Mouse (Mus musculus) granulocyte monocyte progenitor cell, adult 5-6 weeks (primary cell): ENCODE measurements at regions not wholly inside any gene's neighbourhood (a gene's known extent, or its start where the extent isn't known, plus 50 kb on each side); places are given as distances from the start of the nearest gene placed in this dataset.

Experiments
- ATAC-seq: replicated peaks from 2 replicates; pipeline ENCODE4 v1.8.0; 2016; ENCODE audit warnings: mild to moderate bottlenecking, moderate TSS enrichment, inconsistent platforms; ENCODE audit not compliant: poor library complexity, severe bottlenecking

GRCm38 (mm10) chr1:151263372-151263771 is 53.4 kb downstream of the Gm47996 start:
- no peak for ATAC-seq

DNA sequence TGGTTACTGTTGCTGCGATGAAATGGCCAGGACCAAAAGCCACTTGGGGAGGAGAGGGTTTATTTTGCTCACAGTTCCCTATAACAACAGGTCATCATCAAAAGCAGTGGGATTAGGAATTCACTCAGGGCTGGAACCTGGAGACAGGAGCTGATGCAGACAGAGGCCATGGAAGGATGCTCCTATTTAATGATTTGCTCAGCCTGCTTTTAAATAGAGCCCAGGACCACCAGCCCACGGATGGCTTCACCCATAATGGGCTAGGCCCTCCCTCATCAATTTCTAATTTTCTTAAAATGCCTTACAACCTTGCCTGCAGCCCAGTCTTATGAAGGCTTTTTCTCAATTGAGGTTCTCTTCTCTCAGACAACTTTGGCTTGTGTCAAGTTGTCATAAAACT is 53.9 kb downstream of the Gm47996 start:
- ATAC-seq, result no peak

- peak; percentile 98 for ATAC-seq
These were observed 54.9 kb downstream of the Gm47996 start for GRCm38 (mm10) chr1:151264789-151265188.

GRCm38 (mm10) chr1:151265590-151265989 is 55.7 kb downstream of the Gm47996 start:
- peak; percentile 17; the same call in 1 of the 2 replicates for ATAC-seq

GRCm38 (mm10) chr1:151266703-151267102 is 56.8 kb downstream of the Gm47996 start:
- ATAC-seq, result no peak

DNA sequence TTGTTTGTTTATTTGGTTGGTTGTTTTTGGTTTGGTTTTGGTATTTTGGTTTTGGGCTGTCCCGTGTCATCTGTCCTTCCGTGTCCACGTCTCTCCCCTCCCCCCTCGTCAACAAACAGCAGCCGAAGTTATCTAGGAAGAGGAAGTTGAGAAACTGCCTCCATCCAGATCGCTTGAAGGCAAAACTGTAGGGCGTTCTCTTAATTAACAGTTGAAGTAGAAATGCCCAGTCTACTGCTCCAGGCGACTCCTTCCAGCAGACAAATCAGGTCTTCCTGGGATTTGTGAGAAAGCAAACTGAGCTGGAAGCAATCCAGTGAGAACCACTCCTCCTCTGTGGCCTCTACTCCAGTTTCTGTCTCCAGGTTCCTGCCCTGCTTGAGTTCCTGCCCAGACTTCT is 60.8 kb downstream of the Gm47996 start:
- peak; percentile 83 for ATAC-seq

DNA sequence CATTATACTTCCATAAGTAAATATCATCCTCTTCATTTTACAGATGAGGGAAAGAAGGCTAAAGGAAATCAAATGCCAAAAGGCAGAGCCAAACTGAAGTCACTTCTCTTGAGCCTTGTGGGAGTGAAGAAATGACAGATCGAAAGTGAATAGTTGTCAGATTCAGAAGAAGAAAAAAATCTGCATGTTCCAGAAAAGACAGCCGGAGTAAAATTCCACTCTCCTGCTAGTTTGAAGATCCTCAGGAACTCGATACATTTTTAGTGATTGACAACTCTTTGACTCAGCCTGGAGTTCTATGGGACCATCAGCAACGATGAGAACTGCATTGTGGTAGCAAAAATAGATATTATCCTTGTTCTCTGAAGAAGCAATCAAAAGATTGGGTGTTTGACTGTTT is 64.4 kb downstream of the Gm47996 start:
- ATAC-seq, result no peak

DNA sequence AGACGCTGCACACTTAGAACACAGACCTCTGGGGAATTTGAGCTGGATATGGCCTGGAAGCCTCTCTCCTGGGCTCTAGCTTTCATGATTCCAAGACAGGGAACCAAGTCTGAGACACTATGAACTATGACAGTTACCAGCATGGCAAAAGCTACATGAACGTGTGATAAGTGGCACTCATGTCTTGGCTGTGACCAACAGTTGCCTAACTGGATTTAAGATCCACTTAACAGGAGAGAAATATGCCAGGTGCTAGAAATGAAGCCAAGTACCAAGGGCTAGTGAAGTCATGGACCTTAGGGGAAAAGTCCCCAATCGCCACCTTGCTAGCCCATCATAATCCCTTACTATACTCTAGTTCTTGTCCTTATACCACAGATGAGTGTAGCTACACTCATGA is 65.7 kb downstream of the Gm47996 start:
- no peak for ATAC-seq

- ATAC-seq, result no peak
These were observed 64.3 kb upstream of the Ivns1abp start for GRCm38 (mm10) chr1:151279955-151280354.

DNA sequence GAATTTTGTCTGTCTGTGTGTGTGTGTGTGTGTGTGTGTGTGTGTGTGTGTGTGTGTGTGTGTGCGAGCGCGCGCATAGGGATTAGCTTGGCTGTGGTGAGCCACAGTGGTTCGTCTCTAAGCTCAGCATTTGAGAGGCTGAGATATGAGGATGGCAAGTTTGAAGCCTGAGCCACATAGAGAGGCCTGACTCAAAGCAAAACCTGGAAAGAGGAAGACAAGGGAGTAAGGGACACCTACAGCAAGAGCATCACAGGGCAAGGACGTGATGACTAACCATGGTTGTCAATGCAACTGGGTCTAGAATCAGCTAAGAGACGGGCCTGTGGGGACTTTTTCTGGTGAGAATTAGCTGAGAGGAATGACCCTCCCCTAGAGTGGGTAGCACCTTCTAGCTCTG is 59.2 kb upstream of the Ivns1abp start:
- peak; percentile 84 for ATAC-seq

- peak; percentile 93 for ATAC-seq
These were observed 56.8 kb upstream of the Ivns1abp start for GRCm38 (mm10) chr1:151287451-151287850.

- no peak for ATAC-seq
These were observed 55.2 kb upstream of the Ivns1abp start for GRCm38 (mm10) chr1:151289061-151289460.

DNA sequence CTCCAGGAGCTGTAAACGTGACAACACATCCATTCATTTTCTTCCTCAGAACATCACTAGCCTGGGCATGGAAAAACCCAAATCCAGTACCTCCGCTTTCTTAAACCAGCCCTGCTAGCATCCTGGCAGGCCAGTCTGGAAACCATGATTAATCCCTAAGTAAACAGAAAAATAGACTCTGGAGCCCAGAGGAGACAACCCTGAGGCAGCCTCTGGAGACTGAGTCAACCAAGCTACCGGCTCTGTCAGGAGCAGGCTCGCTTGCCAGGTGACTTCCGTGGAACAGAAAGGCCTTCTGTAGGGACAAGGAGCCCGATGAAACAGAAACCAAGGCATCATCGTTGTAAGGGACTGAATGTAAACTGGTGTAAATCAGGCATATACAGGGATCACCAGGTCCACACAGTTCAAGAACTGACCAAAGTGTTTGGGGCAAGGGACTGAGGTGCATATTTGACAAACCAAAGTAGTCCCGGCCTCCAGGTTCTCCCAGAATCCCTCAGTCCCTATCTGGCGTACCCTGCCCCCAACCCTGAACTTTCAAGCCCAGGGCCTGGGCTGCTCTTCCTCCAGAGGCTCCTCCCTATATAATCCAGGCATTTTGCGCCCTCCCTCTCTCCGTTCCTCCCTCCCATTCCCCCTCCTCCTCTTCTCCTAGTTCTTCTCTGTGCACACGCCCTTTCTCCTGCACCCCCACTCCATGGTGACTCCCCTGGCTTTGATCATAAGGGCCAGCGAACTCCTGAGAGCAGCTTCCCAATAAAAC is 54.6 kb upstream of the Ivns1abp start:
- no peak for ATAC-seq

GRCm38 (mm10) chr1:151293311-151294050 is 50.8 kb upstream of the Ivns1abp start:
- ATAC-seq, result no peak
